Mouse (Mus musculus): ENCODE measurements around the gene Adssl1. TPM values are rescaled to one million over a fixed set of nuclear protein-coding genes. Genes with fewer than 3 reads are reported as not detected.

Adssl1 gene
- total RNA-seq, 2 experiments from 2014 or later, result 122 to 128 TPM

DNA sequence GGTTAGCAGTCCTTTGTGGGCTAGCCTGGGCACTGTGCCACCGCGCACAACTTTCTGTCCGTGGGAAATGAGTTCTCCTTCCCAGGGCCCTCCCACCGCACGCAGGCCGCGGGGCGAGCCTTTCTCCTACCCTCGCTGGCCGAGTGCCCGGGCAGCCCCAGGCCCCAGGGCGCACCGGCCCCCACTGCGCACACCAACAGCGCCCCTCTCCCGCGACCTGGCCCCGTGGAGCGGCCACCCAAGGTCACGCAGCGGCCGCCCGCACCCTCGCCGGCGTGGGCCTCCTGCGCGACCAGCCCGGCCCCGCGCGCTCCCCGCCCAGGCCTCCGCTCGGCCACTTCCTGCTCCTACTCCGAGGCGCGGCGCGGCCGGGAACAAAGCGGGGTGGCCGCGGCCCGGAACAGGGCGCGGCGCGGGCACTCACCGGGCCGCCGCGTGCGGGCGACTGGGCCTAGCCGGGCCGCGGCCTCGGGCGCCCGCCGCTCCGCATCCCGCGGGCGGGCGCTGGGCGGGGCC, 53.8 kb downstream of the Adssl1 start:
- ATAC-seq (replicated peaks; ENCODE audit: poor library complexity, severe bottlenecking), result no peak

DNA sequence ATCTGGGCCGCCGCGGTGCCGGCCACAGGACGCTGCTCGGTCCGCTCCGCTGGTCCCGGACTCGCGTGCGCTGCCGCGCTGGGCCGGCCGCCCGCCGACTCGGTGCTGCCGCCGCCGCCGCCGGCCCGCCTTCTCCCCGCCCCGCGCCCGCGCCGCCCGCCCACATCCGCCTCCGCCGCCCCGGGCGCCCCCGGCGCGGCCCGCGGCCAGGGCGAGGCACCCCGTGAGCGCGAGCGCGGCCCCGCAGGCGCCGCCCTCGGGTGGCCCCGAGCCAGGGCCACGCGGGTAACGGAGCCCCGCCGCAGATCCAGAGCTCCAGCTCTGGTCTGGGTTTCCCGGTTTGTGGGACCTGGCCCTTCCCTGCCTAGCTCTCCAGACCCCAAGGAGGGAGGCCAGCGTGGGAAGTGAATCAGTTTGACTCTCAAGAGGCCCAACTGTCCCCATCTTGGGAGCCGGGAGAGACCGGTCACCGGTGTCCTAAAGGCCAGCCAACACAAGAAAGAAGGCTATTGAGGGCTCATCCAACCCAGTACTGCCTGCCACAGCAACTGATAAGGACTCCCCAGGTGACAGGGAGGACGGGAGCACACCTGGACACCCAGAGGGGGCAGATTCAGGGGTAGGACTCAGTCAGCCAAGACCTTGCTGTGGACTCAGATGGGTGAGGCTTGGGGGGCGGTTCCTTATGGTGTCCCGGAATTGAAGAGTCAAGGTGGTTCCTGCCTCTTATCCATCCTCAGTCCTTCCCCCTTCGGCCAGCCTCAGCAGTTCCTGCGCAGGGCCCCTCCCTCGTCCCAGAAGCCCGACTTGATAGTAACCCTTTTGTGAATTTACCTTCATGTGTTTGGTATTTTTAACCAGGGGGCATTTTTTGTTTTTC, 54.5 kb downstream of the Adssl1 start, which contains the start of gene Akt1:
TSS of gene Akt1 (minus strand) at position 753 of the 880 bp plus-strand sequence.
- ATAC-seq (replicated peaks; ENCODE audit: poor library complexity, severe bottlenecking), result peak; percentile 39

DNA sequence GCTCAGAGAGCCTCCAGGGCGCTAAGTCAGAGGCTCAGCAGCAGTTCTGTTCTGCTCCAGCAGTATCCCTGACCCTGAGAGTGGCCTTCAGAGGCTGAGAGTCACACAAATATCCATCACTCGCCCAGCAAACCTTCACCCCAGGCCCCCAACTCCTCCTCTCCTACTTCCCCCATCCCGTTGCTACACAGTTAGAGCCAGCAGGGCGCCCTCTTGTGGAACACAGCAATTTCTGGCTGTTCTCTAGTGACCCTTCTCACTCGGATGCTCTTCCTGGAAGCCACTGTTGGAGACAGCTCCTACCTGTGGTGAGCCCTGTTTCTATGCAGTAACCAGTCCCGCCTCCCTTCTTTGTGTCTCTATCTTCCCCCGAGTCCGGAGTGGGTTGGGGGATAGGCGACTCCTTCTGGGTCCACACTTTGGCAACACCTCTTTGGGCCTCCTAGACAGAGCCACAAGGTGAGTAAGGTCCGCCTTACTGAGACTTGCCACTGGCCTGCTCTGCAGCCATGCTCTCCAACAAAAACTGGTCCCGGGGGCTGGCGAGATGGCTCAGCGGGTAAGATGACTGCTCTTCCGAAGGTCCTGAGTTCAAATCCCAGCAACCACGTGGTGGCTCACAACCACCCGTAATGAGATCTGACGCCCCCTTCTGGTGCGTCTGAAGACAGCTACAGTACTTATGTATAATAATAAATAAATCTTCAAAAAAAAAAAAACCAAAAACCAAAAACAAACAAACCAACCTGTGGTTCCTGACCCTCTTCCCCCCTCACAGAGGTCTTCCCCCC, 55.6 kb downstream of the Adssl1 start:
- peak; percentile 49 for ATAC-seq (replicated peaks; ENCODE audit: poor library complexity, severe bottlenecking)

DNA sequence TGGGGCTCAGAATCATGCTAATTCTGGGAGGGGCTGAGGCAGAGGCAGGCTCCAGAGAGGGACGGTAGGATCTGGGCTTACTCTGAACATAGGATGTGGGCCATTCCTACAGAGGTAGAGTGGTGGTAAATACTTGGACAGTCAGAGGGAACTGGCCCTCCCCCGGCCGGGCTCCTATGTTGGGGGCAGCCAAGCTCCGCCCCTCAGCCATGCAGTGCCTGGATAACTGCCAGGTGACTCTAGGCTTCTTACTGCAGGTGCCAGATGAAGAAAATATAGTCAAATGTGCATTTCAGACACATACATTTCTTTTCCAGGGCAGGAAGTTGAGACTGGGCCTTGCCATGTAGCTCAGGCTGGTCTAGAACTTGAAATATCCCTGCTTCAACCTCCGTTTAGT, 57.2 kb downstream of the Adssl1 start:
- no peak for ATAC-seq (replicated peaks; ENCODE audit: poor library complexity, severe bottlenecking)

DNA sequence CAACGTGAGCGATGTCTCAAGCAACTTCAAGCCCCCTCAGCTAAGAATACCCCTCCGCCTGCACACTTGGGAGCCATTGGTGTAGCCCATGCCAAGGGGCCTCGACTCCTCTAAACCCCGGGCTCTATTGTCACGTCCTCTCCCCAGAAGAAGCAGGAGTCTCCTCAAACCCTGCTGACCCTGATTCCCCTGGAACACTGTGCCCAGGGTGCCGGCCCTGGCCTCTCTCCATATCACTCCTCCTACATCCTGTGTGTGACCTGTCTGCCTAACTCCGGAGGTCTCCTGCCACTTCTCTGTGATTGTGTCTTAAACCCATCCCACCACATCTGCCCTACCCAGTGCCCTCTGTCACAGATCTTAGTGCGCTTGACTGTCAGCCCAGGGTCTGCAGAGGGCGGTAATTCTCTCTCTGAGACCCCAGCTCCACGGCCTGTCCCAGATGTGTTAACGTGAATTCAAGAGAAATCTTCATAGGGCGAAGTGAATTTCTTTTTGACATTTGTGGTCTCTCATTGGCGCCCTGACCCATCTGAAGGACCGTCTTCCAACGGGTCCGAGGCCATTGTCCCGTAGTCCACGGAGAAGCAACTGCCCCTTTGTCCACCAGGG, 58.2 kb downstream of the Adssl1 start:
- ATAC-seq (replicated peaks; ENCODE audit: poor library complexity, severe bottlenecking), result no peak

DNA sequence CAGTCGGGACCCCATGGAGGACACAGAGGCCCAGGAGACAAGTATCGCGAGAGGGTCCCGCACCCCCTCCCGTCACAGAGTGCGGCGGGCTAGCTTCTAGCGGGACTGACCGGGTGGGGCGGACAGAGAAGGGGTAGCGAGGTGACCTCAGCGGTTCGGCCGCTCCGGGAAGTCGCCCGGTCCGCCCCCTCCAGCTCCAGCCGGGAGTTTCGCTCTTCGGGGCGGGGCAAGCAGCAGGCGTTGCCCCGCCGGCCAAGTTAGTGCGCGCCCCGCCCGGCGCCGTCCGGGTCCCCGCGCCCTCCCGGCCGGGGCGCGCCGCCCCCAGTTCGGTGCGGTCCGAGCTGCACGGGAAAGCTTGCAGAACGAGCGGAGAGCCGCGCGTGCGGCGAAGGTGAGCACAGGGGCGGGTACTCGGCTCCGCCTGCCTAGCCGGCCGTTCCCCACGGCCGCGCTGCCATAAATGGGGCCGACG, 58.7 kb downstream of the Adssl1 start, which contains the start of gene Zbtb42:
TSS of gene Zbtb42 (plus strand) at position 274 of the 472 bp plus-strand sequence.
- peak; percentile 36 for ATAC-seq (replicated peaks; ENCODE audit: poor library complexity, severe bottlenecking)

DNA sequence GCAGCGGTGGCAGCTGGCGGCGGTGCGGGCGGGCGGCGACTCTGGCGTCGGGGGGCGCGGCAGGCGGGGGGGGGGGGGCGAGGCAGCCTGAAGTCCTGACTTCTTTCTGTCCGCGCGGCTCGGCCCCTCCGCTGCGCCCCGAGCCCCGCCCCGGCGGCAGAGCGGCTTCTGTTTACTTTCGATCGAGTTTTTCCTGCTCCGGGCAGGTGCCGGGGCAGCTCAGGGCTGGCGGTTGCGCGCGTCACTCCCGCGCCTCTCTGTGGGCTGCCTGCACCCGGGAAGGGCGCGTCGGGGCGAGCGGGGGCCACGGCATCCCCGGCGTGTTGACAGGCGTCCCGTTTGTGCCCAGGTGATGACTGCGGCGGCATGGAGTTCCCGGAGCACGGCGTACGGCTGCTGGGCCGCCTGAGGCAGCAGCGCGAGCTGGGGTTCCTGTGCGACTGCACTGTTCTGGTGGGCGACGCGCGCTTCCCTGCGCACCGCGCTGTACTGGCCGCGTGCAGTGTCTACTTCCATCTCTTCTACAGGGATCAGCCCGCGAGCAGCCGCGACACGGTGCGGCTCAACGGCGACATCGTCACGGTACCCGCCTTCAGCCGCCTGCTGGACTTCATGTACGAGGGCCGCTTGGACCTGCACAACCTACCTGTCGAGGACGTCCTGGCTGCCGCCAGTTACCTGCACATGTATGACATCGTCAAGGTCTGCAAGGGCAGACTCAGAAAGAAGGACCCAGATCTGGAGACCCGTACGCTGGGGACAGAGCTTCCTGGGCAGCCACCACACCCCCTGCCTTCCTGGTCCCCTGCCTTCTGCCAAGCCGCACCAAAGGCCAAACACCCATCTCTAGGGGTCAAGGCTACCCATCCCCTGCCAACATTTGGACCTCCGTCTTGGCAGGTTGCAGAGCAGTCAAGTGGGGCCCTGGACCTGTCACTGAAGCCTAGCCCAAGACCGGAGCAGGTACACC, 59.5 kb downstream of the Adssl1 start:
- ATAC-seq (replicated peaks; ENCODE audit: poor library complexity, severe bottlenecking), result peak; percentile 14; the same call in 1 of the 2 replicates

DNA sequence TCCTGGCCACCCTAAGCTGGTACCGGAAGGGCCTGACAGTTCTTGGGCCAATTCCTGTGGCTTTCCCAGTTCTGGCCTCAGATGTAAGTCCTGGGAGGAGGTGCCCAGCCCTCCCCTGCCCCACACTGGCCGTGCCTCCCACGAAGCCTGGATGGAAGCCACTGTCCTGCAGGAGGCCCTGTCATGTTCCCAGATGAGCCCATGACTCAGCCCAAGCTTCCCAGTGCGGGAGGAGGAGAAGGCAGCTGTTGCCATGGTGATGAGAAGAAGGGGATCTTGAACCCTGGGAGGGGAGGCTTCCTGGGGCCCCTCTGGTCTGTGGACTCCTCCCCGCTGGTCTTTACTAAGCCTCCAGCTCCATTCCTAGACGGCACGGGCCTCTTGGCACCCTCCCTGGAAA, 63.5 kb downstream of the Adssl1 start:
- ATAC-seq (replicated peaks; ENCODE audit: poor library complexity, severe bottlenecking), result no peak

DNA sequence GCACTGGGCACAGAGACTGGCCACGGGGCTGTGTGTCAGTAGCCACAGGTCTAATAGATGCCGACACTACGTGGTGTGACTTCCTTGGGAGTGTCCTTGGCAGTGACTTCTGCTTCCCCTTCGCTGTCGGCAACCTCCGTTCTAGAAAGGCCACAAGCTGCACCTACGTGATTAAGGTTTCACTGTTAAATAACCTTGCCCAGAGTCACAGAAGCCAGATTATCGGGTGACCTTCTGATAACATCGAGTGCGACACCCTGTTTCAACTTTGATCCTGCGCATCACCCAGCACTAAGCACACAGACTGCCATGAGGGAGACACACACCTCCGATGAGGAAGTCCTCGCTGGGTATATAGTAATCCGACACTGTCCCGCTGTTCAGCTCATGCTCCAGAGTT, 68.6 kb downstream of the Adssl1 start:
- peak; percentile 70 for ATAC-seq (replicated peaks; ENCODE audit: poor library complexity, severe bottlenecking)

Other genes with a start within 250 kb of the Adssl1 start
- gene A530016L24Rik, start 130.6 kb upstream of the Adssl1 start, total RNA-seq (2014; fragmentation: Nextera tagmentation), result not detected in 2 replicates
- gene A530016L24Rik, start 130.6 kb upstream of the Adssl1 start, total RNA-seq (2017), result not detected in 2 replicates
- gene Tmem179, start 103.3 kb upstream of the Adssl1 start, total RNA-seq (2014; fragmentation: Nextera tagmentation), result not detected in 2 replicates
- gene Tmem179, start 103.3 kb upstream of the Adssl1 start, total RNA-seq (2017), result not detected in 2 replicates
- gene Inf2, start 31.3 kb upstream of the Adssl1 start, total RNA-seq (2014; fragmentation: Nextera tagmentation), result 18.1 and 23.3 TPM in 2 replicates
- gene Inf2, start 31.3 kb upstream of the Adssl1 start, total RNA-seq (2017), result 3.6 and 7.8 TPM in 2 replicates
- gene Siva1, start 24.6 kb downstream of the Adssl1 start, total RNA-seq (2014; fragmentation: Nextera tagmentation), result 113 and 231 TPM in 2 replicates
- gene Siva1, start 24.6 kb downstream of the Adssl1 start, total RNA-seq (2017), result 339 TPM in 2 replicates
- 118 and 134 TPM in 2 replicates for gene Akt1, start 54.8 kb downstream of the Adssl1 start, total RNA-seq (2014; fragmentation: Nextera tagmentation)
- 73.9 and 101 TPM in 2 replicates for gene Akt1, start 54.8 kb downstream of the Adssl1 start, total RNA-seq (2017)
- 1.0 and 5.4 TPM in 2 replicates for gene Zbtb42, start 58.8 kb downstream of the Adssl1 start, total RNA-seq (2014; fragmentation: Nextera tagmentation)
- gene Zbtb42, start 58.8 kb downstream of the Adssl1 start, total RNA-seq (2017), result 0.82 and 1.3 TPM in 2 replicates
- gene Cep170b, start 100.4 kb downstream of the Adssl1 start, total RNA-seq (2014; fragmentation: Nextera tagmentation), result 1.6 and 9.2 TPM in 2 replicates
- gene Cep170b, start 100.4 kb downstream of the Adssl1 start, total RNA-seq (2017), result 0.56 and 1.2 TPM in 2 replicates
- gene Pld4, start 140.6 kb downstream of the Adssl1 start, total RNA-seq (2014; fragmentation: Nextera tagmentation), result 39.4 and 92.1 TPM in 2 replicates
- gene Pld4, start 140.6 kb downstream of the Adssl1 start, total RNA-seq (2017), result 21.1 and 25.4 TPM in 2 replicates
- not detected in 2 replicates for gene Ahnak2, start 182.6 kb downstream of the Adssl1 start, total RNA-seq (2014; fragmentation: Nextera tagmentation)
- gene Ahnak2, start 182.6 kb downstream of the Adssl1 start, total RNA-seq (2017), result not detected in 2 replicates
- gene Clba1, start 188.9 kb downstream of the Adssl1 start, total RNA-seq (2014; fragmentation: Nextera tagmentation), result 1.7 and 2.4 TPM in 2 replicates
- 0.30 and 1.2 TPM in 2 replicates for gene Clba1, start 188.9 kb downstream of the Adssl1 start, total RNA-seq (2017)
- gene Cdca4, start 209.4 kb downstream of the Adssl1 start, total RNA-seq (2014; fragmentation: Nextera tagmentation), result 65.6 and 66.5 TPM in 2 replicates
- 61.9 and 64.3 TPM in 2 replicates for gene Cdca4, start 209.4 kb downstream of the Adssl1 start, total RNA-seq (2017)
- 10.4 and 20.5 TPM in 2 replicates for gene Gpr132, start 248.2 kb downstream of the Adssl1 start, total RNA-seq (2014; fragmentation: Nextera tagmentation)
- gene Gpr132, start 248.2 kb downstream of the Adssl1 start, total RNA-seq (2017), result 5.8 and 6.2 TPM in 2 replicates

Data from granulocyte monocyte progenitor cell, adult 5-6 weeks (primary cell).